Mouse (Mus musculus): ENCODE data around the gene Tns1.
"Not testable (repeated sequence)": the region's sequence is repeated elsewhere in the genome, so short reads cannot be mapped to it uniquely, and the experiment has no call there.

The Tns1 gene

GRCm38 (mm10) chr1:74124021-74124981, at the start of gene Tns1:
Tns1 (minus strand) TSS chr1:74124449.
- DNase-seq (ENCODE audit: low read depth, low spot score) = peak; percentile 47

GRCm38 (mm10) chr1:74172722-74173121, 48.5 kb upstream of the Tns1 start:
- DNase-seq (ENCODE audit: low read depth, low spot score) = no peak

- DNase-seq (ENCODE audit: low read depth, low spot score) = no peak
Observed at GRCm38 (mm10) chr1:74169721-74170120, 45.5 kb upstream of the Tns1 start.

GRCm38 (mm10) chr1:74167136-74167535, 42.9 kb upstream of the Tns1 start:
- no peak for DNase-seq (ENCODE audit: low read depth, low spot score)

- DNase-seq (ENCODE audit: low read depth, low spot score) = no peak
Observed at GRCm38 (mm10) chr1:74160036-74160435, 35.8 kb upstream of the Tns1 start.

- not testable (repeated sequence) for DNase-seq (ENCODE audit: low read depth, low spot score)
Observed at GRCm38 (mm10) chr1:74159613-74160012, 35.4 kb upstream of the Tns1 start.

GRCm38 (mm10) chr1:74156381-74156910, 32.2 kb upstream of the Tns1 start:
- no peak for DNase-seq (ENCODE audit: low read depth, low spot score)

GRCm38 (mm10) chr1:74155435-74156012, 31.3 kb upstream of the Tns1 start:
- DNase-seq (ENCODE audit: low read depth, low spot score) = no peak

- no peak for DNase-seq (ENCODE audit: low read depth, low spot score)
Observed at GRCm38 (mm10) chr1:74153461-74154184, 29.4 kb upstream of the Tns1 start, which contains the start of gene Cxcr2. Cxcr2 (plus strand) TSS chr1:74153989.

GRCm38 (mm10) chr1:74151091-74151490, 26.8 kb upstream of the Tns1 start:
- DNase-seq (ENCODE audit: low read depth, low spot score) = no peak

- no peak for DNase-seq (ENCODE audit: low read depth, low spot score)
Observed at GRCm38 (mm10) chr1:74150101-74150500, 25.9 kb upstream of the Tns1 start.

- no peak for DNase-seq (ENCODE audit: low read depth, low spot score)
Observed at GRCm38 (mm10) chr1:74149106-74149885, 25.0 kb upstream of the Tns1 start.

GRCm38 (mm10) chr1:74141781-74142180, 17.5 kb upstream of the Tns1 start:
- no peak for DNase-seq (ENCODE audit: low read depth, low spot score)

GRCm38 (mm10) chr1:74139415-74139814, 15.2 kb upstream of the Tns1 start:
- DNase-seq (ENCODE audit: low read depth, low spot score) = no peak

- no peak for DNase-seq (ENCODE audit: low read depth, low spot score)
Observed at GRCm38 (mm10) chr1:74135326-74135950, 11.2 kb upstream of the Tns1 start.

- DNase-seq (ENCODE audit: low read depth, low spot score) = no peak
Observed at GRCm38 (mm10) chr1:74133954-74134353, 9.7 kb upstream of the Tns1 start.

- DNase-seq (ENCODE audit: low read depth, low spot score) = no peak
Observed at GRCm38 (mm10) chr1:74132011-74132410, 7.8 kb upstream of the Tns1 start.

- no peak for DNase-seq (ENCODE audit: low read depth, low spot score)
Observed at GRCm38 (mm10) chr1:74130883-74131659, 6.8 kb upstream of the Tns1 start.

GRCm38 (mm10) chr1:74124991-74125552, 823 bp upstream of the Tns1 start, which contains the start of gene Rufy4:
Rufy4 (plus strand) TSS chr1:74125541.
- DNase-seq (ENCODE audit: low read depth, low spot score) = peak; percentile 82
